In genomic region chr17:80017389-80017788, GRCm38 (mm10) we compare ENCODE assay signal across 10 mouse cellular contexts. TPM values are rescaled to one million over a fixed set of nuclear protein-coding genes. Genes with fewer than 3 reads are reported as not detected.
DNase-seq lines count a peak whose midpoint lies in the region; ATAC-seq and TF ChIP-seq lines count a peak whose summit lies in the region.
"Had no signal": no experiment of that assay in that cellular context is flagged by ENCODE, and none has a peak within 500 bp of the region (broad histone marks: within the 10 kb centered on the region; RNA-seq: fewer than 3 reads in every experiment).

No protein-coding gene starts in this region.

- no peaks in the 10 kb centered on the region for H3K9me3 ChIP-seq in hindbrain, embryonic 11.5 days (ENCODE audit: control insufficient read depth, low read length)
- no peaks in the 10 kb centered on the region for H3K9me3 ChIP-seq in hindbrain, embryonic 12.5 days (replicated peaks)
- H3K9me3 ChIP-seq in ES-Bruce4 (replicated peaks; ENCODE audit: control insufficient read depth, insufficient read depth, low read length, poor library complexity, severe bottlenecking), result peaks cover 2% of the 10 kb centered on the region; the same call in 1 of the 2 replicates
- H3K9me3 ChIP-seq: embryonic facial prominence, embryonic 12.5 days; lung, embryonic 15.5 days had no signal

- no peaks in the 10 kb centered on the region for H3K36me3 ChIP-seq in hindbrain, embryonic 11.5 days (ENCODE audit: control insufficient read depth, insufficient read depth, low read length)
- no peaks in the 10 kb centered on the region for H3K36me3 ChIP-seq in hindbrain, embryonic 12.5 days
- no peaks in the 10 kb centered on the region for H3K36me3 ChIP-seq in ES-Bruce4 (ENCODE audit: control insufficient read depth, insufficient read depth, low read length, poor library complexity, severe bottlenecking)
- H3K36me3 ChIP-seq: embryonic facial prominence, embryonic 12.5 days; lung, embryonic 15.5 days had no signal

- H3K9ac ChIP-seq in hindbrain, embryonic 11.5 days (ENCODE audit: low read depth, low read length), result no peak overlapping the region
- H3K9ac ChIP-seq in hindbrain, embryonic 12.5 days, result no peak overlapping the region
- H3K9ac ChIP-seq in ES-Bruce4 (ENCODE audit: low read depth, poor library complexity, severe bottlenecking), result no peak overlapping the region
- H3K9ac ChIP-seq: embryonic facial prominence, embryonic 12.5 days; lung, embryonic 15.5 days had no signal

- TF ChIP-seq POLR2A in ES-Bruce4 (IDR thresholded peaks at IDR 0.05; ENCODE audit: insufficient read depth, low read length), result no peak

- 0 out of 2 replicates have a peak, but pooled peaks cover 2% of the 10 kb centered on the region for H3K4me1 ChIP-seq in hindbrain, embryonic 11.5 days (replicated peaks; ENCODE audit: control insufficient read depth, insufficient read depth, low read length)
- H3K4me1 ChIP-seq in hindbrain, embryonic 12.5 days, result peaks cover 5% of the 10 kb centered on the region
- no peaks in the 10 kb centered on the region for H3K4me1 ChIP-seq in ES-Bruce4 (ENCODE audit: control insufficient read depth, insufficient read depth, low read length)

- no peak overlapping the region for H3K4me2 ChIP-seq in hindbrain, embryonic 11.5 days (replicated peaks; ENCODE audit: low read depth, low read length)
- no peak overlapping the region for H3K4me2 ChIP-seq in hindbrain, embryonic 12.5 days (replicated peaks)
- H3K4me2 ChIP-seq: embryonic facial prominence, embryonic 12.5 days; lung, embryonic 15.5 days had no signal

- 44% methylated on average over 12 of the region's 12 CpGs for WGBS in hindbrain, embryonic 11.5 days
- WGBS in hindbrain, embryonic 12.5 days, result 50% methylated on average over 12 of the region's 12 CpGs

- H3K27me3 ChIP-seq in hindbrain, embryonic 11.5 days (ENCODE audit: control insufficient read depth, insufficient read depth, low read length), result no peaks in the 10 kb centered on the region
- H3K27me3 ChIP-seq in hindbrain, embryonic 12.5 days, result no peaks in the 10 kb centered on the region
- H3K27me3 ChIP-seq in ES-Bruce4 (ENCODE audit: control insufficient read depth, insufficient read depth, low read length, poor library complexity, severe bottlenecking), result no peaks in the 10 kb centered on the region
- H3K27me3 ChIP-seq: embryonic facial prominence, embryonic 12.5 days; lung, embryonic 15.5 days had no signal

- H3K4me3 ChIP-seq in hindbrain, embryonic 11.5 days (ENCODE audit: low read depth, low read length), result no peak overlapping the region
- H3K4me3 ChIP-seq in hindbrain, embryonic 12.5 days, result no peak overlapping the region
- H3K4me3 ChIP-seq in ES-Bruce4 (ENCODE audit: low read depth, low read length), result no peak overlapping the region
- H3K4me3 ChIP-seq: embryonic facial prominence, embryonic 12.5 days; lung, embryonic 15.5 days had no signal

- peak; percentile 40; the same call in 1 of the 2 replicates for ATAC-seq in hindbrain, embryonic 11.5 days (ENCODE audit: low FRiP score)
- no peak for ATAC-seq in hindbrain, embryonic 12.5 days (ENCODE audit: low FRiP score)
- peak; percentile 94 for ATAC-seq in frontal cortex, adult (ENCODE audit: low TSS enrichment)

- H3K27ac ChIP-seq in hindbrain, embryonic 11.5 days (ENCODE audit: low read depth, low read length), result no peak overlapping the region
- no peak overlapping the region for H3K27ac ChIP-seq in hindbrain, embryonic 12.5 days
- H3K27ac ChIP-seq in ES-Bruce4 (ENCODE audit: insufficient read depth, low read length), result no peak overlapping the region
- H3K27ac ChIP-seq: embryonic facial prominence, embryonic 12.5 days; lung, embryonic 15.5 days had no signal

- TF ChIP-seq EP300 in ES-Bruce4 (IDR thresholded peaks at IDR 0.05; ENCODE audit: insufficient read depth, low read depth, low read length), result no peak

- DNase-seq in hindbrain, embryonic 11.5 days (ENCODE audit: low spot score), result peak; percentile 72
- peak; percentile 64 for DNase-seq in c-Kit-positive CD71-positive TER-119-positive erythroid progenitor cells, embryonic 14.5 days (ENCODE audit: low spot score)
- peak; percentile 63 for DNase-seq in layer of hippocampus, adult 9-11 months
- peak; percentile 81 for DNase-seq in lung, postnatal 36 days
- DNase-seq in spleen, postnatal 4 days (ENCODE audit: low spot score in 2 of 2), result peak; percentile 56 to 82

- TF ChIP-seq CTCF in ES-Bruce4 (IDR thresholded peaks at IDR 0.05; ENCODE audit: low read depth, low read length), result peak; percentile 52

RNA-seq across cellular contexts. Expression of gene Hnrnpll, which starts 44.7 kb away (rescaled TPM):
- polyA plus RNA-seq in hindbrain, embryonic 11.5 days (2014; fragmentation: Nextera tagmentation; extraction: Ambion mirVana), result 123 and 132 TPM in 2 replicates
- 112 and 116 TPM in 2 replicates for polyA plus RNA-seq in hindbrain, embryonic 12.5 days (2016; fragmentation: Nextera tagmentation; extraction: Ambion mirVana)
- polyA plus RNA-seq in ES-Bruce4 (2011; ENCODE audit: insufficient read depth, insufficient read length, low read depth, missing spikeins), result 73.4 and 77.4 TPM in 2 replicates
